Mouse (Mus musculus) cerebellum, postnatal 14 days (tissue): ENCODE measurements at regions not wholly inside any gene's neighbourhood (a gene's known extent, or its start where the extent isn't known, plus 50 kb on each side); places are given as distances from the start of the nearest gene placed in this dataset.
A peak's percentile ranks its signal among the peaks of the same experiment; 100 is the strongest.

Source experiments
- DNase-seq, 2 experiments: peaks; one replicate each; pipeline ENCODE4 v3.0.0; 2021; ENCODE audit warnings: mixed read lengths in 2 of 2

DNA sequence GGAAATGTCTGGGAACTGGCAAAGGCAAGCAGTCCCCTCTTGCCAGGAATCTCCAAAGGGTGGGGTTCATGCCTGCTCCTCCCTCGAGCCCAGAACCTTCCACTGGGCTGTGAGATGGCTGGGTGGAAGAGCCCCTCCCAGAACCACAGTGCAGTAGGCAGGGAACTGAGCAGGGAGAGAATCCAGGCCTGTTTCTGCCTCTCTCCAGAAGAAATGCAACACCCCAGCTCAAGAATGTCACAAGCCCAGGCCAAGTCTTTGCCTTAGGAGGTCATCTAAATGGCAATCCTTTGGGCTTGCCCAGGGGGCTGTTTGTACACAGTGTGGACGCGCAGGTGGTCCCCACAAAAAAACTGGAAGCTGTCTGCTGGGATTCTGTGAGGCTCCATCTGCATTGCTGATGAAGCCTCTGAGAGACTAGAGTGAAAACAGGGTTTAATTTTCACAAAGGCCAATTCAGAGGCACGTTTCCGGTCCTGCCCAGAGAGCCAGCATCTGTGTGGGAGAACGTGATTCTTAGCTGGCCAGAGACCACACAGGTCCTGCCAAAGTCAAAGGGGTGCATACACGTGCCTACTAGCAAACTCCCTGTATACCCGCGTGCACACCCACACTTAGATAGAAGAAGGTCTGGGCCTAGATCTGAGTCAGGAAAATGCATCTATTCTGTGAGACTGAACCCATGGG, 129.0 kb downstream of the Hmg20a start:
- no peak for DNase-seq

DNA sequence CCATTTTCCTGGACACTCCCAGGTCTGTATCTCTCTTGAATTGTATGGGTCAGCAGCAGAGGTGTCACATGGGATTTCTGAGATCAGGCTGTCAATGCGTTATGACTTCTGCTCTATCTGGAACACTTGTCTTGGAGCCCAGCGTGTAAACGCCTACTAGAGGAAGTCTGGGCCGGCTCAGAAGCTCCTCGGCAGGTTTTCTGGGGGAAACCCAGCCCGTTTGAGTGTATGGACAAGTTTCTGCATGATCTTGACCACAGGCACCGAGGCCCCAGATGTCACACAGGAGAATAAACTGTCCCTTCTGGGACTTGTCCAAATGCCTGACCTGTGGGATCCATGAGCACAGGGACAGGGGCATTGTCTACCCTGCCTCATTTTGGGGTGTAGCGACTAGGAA, 131.4 kb downstream of the Hmg20a start:
- no peak for DNase-seq

DNA sequence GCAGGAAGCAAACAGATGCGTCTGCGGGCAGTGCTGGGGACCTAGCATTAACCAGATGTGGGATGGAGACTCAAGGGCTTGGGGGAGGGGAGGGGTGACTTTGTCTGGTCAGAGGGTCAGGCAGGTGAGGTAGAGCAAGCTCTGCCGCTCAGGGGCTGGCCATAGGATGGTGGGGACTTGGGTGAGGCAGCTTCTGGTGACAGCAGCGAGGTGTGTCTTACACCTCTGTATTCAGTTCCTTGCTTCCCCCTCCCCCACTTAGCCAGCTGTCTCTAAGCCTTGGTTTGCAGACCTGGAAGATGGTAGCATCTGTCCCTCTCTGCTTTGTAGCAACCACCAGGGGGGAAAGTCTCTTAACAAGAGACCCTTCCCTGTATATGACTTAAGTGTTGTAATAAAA, 131.8 kb downstream of the Hmg20a start:
- no peak for DNase-seq

DNA sequence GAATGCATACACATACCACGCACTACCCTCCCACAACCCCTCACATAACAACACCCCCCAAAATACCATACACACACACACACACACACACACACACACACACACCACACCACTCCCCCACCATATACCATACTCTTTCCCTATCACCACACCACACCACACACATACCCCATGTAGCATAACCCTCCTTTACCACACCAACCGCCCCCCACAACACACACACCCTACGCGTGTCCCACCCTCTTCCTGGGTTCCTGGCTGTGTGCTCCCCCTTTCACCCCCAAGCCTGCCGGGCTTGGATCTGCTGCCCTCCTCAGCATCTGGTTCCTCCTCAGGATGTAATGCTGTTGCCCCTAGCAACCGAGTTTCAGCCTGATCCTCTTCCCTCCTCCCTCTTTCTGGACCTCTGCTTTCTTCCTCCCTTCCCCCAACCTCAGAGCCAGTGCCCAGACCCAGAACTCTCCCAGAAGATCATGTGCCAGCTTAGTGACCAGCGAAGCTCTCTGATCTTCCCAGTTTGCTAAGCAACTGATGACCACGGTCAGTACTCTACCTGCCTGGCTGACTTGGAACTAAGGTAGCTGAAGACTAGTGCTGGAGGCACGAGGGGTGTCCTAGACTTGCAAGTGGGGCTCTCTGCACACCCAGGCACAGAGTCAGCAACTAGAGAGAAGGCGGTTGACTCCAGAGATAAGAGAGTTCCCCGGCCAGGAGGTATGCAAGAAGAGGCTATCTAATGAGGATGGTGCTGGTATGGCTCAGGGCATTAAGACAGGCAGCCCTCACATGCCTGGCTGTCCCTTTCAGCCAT, 133.2 kb downstream of the Hmg20a start:
- peak; percentile 54 to 58 for DNase-seq

DNA sequence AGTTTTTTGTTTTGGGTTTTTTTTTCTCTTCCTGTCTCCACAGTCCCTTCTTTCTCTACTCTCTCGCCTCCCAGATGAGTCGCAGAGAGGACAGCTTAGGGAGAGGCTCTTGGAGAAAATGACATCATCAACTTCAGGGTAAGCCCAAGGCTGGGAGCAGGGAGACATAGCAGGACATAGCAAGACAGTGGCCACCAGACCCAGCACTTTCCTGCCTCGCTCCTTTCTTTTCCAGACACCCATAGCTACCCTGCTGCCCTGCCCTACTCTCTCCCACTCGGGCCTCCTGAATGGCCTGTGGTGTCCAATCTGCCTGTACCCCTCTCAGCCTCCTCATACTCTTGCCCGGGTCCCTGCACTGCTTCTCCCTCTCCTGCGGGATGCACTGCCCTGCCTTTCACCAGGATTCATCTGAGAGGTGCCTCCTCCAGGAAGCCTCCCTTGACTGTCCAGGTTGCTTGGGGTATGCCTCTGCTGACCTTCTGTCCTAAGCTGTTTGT, 133.8 kb downstream of the Hmg20a start:
- no peak for DNase-seq

DNA sequence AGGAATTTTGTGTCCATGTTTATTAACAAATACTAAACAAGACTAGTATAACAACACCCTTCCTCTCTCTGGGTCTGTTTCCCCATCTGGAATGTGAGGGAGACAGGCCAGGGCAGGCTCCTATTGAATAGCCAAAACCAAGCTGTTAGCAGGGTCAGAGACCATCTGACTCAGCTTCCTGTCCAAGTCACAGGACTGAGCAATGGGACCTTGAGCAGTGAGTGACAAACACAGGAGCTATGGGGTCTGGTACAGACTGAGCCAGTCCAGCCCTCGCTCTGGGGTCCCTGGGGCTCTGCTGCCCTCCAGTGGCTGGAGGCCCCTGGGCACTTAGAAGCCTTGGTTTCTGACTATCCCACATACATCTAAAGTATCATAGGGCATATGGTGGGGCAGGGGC, 134.4 kb downstream of the Hmg20a start:
- peak; percentile 89 for DNase-seq

DNA sequence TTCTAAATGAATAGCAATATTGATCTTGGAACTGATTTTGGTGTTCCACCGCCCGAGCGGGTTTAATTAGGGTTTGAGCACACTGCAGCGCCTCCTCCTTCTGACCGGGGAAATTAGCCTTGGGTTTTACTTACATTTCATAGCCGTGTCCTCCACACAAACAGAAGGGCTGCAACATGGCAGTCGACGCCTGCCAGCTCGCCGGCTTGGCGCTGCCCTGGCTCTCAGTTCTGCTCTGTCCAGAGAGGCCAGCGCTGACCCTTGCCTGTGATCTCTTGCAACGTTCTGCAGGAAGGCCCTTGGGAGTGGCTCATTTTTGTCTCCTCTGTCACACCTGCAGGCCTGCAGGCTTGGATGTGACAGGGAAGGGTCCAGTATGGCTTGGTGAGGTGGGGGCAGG, 135.2 kb downstream of the Hmg20a start:
- peak; percentile 81 to 83 for DNase-seq

DNA sequence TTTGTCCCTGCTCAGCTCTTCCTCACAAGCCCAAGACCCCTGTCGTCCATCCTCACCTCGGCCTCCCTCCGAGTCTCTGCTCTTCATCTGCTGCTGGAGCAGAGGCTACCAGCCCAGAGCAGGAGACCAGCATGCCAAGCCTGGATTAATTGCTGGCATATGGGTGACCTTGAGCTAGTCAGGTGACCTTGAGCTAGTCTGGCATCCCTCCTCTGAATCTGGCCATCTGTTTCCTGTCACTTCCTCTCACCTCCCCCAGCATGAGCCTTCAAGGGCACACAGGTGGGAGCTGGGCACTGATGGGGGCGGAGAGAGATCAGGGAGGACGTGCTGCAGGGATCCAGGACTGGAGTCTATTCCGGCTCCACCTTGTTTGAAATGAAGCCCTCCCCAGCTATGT, 135.7 kb downstream of the Hmg20a start:
- DNase-seq = peak; percentile 81

DNA sequence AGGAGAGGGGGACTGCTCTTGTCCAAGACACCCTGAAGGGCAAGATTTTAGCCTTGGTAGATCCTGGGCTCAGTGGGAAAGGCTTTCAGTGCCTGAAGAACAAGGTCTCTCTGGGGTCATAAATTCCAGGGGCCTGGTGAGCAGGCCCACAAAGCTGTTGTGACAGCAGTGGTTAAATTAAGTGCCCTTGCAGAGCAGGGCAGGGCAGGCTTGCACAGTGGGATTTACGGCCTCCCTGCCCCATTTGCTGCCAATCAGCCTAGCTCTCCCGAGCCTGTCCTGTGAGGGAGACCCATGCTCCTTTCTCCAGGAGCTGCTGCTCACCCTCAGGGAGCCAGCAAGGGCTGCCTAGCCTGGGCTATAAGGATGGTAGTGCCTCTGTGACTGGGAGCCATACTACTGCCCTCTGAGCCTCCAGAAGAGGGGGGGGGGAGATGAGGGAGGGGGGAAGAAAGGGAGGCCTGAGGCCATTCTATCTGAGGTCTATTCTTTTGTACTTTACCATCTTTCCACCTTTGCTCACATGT, 141.3 kb downstream of the Hmg20a start:
- DNase-seq = no peak

DNA sequence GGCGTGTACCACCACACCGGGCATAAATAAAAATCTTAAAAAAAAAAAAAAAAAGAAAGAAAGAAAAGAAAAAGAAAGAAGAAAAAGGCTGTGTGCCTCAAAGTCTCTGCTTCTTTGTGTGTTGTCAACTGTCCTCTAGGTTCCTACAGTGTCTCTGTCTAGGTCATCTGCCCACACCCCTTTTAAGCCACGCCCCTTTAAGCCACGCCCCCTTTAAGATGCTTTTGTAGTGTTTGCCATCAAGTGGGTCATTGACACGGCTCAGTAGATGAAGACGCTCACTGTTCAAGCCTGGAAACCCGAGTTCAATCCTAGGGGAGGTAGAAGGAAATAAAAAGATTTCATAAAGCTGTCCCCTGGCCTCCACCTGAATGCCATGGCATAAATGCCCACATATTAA, 144.0 kb downstream of the Hmg20a start:
- DNase-seq = no peak

DNA sequence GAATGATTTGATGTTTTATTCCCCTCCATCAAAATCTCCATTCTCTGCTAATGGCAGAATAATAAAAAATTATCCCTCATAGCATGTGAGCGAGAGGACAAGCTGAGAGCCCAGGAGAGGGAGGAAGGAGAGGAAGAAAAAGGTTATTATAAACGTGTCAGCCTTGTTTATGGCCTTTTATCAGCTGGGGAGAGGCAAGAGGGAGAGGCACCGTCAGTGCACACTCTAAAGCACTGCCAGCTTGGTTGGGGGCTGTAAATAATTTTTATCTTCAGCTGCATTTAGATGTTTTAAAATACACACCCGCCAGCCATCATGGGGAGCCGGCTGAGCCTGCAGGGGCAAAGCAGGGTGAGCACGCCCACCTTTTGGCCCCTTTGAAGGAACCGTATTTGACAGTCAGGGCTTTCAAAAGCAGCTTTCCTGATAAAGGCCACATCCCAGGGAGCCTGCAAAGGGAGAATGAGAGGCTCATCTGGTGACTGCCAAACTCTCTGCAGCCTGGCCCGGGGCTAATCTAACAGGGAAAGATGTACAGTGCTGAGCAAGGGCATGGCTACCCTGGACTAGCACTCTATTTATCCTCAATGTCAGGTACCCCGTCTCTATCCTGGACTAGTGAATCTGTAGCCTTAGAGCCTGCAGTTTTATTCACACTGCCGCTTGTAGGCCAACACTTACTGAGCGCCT, 145.8 kb downstream of the Hmg20a start:
- no peak for DNase-seq
